Mouse (Mus musculus) embryonic fibroblast, embryonic 13.5 days (primary cell): Measurements from ENCODE around the gene H2-Ke6. TPM values are rescaled to one million over a fixed set of nuclear protein-coding genes. Genes with fewer than 3 reads are reported as not detected.
A peak's percentile ranks its signal among the peaks of the same experiment; 100 is the strongest.

Source experiments
- H3K27ac ChIP-seq: 2 replicates; pipeline ENCODE4 v1.5.1; 2012; ENCODE audit warnings: low read length, control low read depth, inconsistent platforms; ENCODE audit not compliant: insufficient read depth
- H3K4me1 ChIP-seq: 2 replicates; pipeline ENCODE4 v1.6.1; 2011; ENCODE audit warnings: low read length; ENCODE audit not compliant: control insufficient read depth, insufficient read depth
- H3K4me3 ChIP-seq: 2 replicates; pipeline ENCODE4 v1.5.1; 2011; ENCODE audit warnings: mild to moderate bottlenecking, control low read depth, low read length; ENCODE audit not compliant: insufficient read depth
- CTCF ChIP-seq: IDR thresholded peaks from 2 replicates; pipeline ENCODE4 v1.5.1; 2011; ENCODE audit warnings: mild to moderate bottlenecking, control low read depth, low read length, moderate library complexity, borderline replicate concordance; ENCODE audit not compliant: insufficient read depth
- POLR2A ChIP-seq: IDR thresholded peaks from 2 replicates; pipeline ENCODE4 v1.6.1; 2011; ENCODE audit warnings: low read depth, mild to moderate bottlenecking, control low read depth, low read length, moderate library complexity
- polyA plus RNA-seq: library from polyadenylated mRNA; stranded (reverse); fragments of >200 nt; gene quantifications from 2 replicates; pipeline ENCODE4 v1.2.4, GENCODE M21; 2011; ENCODE audit warnings: low read depth; ENCODE audit not compliant: missing spikeins, insufficient read length

Gene H2-Ke6
- polyA plus RNA-seq, 1 experiment: 16.9 TPM

- Histone ChIP-seq H3K27ac (no peak within 1 kb of the TSS), H3K4me1 (no peaks in the 10 kb centered on the region), H3K4me3 (no peak within 1 kb of the TSS)
- TF ChIP-seq CTCF (no peak), POLR2A (no peak)
Observed at GRCm38 (mm10) chr17:34038878-34039561, 11.2 kb upstream of the H2-Ke6 start, which contains the start of gene Col11a2. TSS of gene Col11a2 (plus strand) at chr17:34039437.

DNA sequence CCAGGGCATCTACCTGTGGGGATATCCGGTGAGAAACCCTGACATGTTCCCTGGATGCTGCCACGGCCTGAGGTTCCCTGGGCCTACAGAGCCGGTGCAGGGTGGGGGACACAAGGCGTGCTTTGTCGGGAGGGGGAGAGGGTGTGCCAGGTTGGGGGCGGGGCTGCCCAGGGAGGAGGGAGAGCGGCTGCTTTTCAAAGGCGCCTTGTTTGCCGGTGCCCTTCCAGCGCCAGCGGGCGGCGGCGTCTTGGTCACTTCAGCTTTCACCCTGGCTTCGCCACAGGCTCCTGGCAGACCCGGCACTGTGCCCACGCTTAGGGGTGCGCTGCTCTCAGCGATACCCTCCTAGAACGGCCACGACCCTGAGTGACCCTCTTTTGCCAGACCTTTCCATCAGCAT is 10.6 kb upstream of the H2-Ke6 start:
- H3K27ac ChIP-seq: no peak overlapping the region
- no peak overlapping the region for H3K4me3 ChIP-seq
- TF ChIP-seq POLR2A (no peak; the same call in 1 of the 2 replicates), CTCF (no peak)
- H3K4me1 ChIP-seq: no peaks in the 10 kb centered on the region

GRCm38 (mm10) chr17:34037241-34037640 is 9.4 kb upstream of the H2-Ke6 start:
- Histone ChIP-seq H3K4me3 (no peak overlapping the region), H3K27ac (no peak overlapping the region), H3K4me1 (peaks cover 5% of the 10 kb centered on the region; the same call in 1 of the 2 replicates)
- no peak for TF ChIP-seq POLR2A
- TF ChIP-seq CTCF: no peak

GRCm38 (mm10) chr17:34036647-34037046 is 8.8 kb upstream of the H2-Ke6 start:
- Histone ChIP-seq H3K27ac (no peak overlapping the region), H3K4me3 (no peak overlapping the region), H3K4me1 (peaks cover 5% of the 10 kb centered on the region; the same call in 1 of the 2 replicates)
- TF ChIP-seq CTCF: no peak
- no peak for TF ChIP-seq POLR2A

GRCm38 (mm10) chr17:34035517-34035916 is 7.7 kb upstream of the H2-Ke6 start:
- TF ChIP-seq CTCF (no peak), POLR2A (no peak)
- H3K4me1 ChIP-seq: peaks cover 5% of the 10 kb centered on the region; the same call in 1 of the 2 replicates

GRCm38 (mm10) chr17:34034064-34034463 is 6.2 kb upstream of the H2-Ke6 start:
- no peak for TF ChIP-seq POLR2A
- 0 out of 2 replicates have a peak, but pooled peaks have one; percentile 18 for TF ChIP-seq CTCF
- Histone ChIP-seq H3K4me1 (peaks cover 11% of the 10 kb centered on the region), H3K27ac (no peak overlapping the region), H3K4me3 (no peak overlapping the region)

More at GRCm38 (mm10) chr17:34035517-34035916, 7.7 kb upstream of the H2-Ke6 start:
- Histone ChIP-seq H3K4me3 (no peak overlapping the region), H3K27ac (no peak overlapping the region)

- H3K27ac ChIP-seq: no peak overlapping the region
- TF ChIP-seq CTCF: no peak
- TF ChIP-seq POLR2A: no peak
- H3K4me3 ChIP-seq: no peak overlapping the region
- peaks cover 17% of the 10 kb centered on the region for H3K4me1 ChIP-seq
Observed at GRCm38 (mm10) chr17:34033441-34033840, 5.6 kb upstream of the H2-Ke6 start.

- Histone ChIP-seq H3K4me1 (peaks cover 18% of the 10 kb centered on the region), H3K27ac (no peak overlapping the region)
Observed at GRCm38 (mm10) chr17:34032806-34033205, 4.9 kb upstream of the H2-Ke6 start.

DNA sequence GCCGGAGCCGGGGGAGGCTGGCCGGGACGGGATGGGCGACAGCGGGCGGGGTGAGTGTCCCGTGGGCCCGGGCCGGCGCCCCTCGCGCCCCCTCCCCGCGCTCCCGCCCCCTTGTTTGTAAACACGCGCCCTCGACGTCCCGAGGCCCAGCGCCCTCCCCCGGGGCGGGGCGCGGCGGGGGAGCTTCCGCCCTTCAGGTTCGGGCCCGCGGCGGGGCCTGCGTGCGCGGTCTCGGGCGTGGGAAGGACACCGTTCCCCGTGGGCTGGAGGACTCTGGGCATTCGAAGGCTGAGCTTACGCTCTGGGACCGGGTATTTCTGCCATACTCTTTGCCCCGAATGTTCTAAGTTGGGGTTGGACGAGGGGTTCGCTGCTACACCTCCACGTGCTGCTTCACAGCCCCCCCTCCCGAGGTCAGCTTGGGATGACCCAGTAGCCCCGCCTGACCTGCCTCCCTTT is 4.3 kb upstream of the H2-Ke6 start:
- peaks cover 18% of the 10 kb centered on the region for H3K4me1 ChIP-seq

More at GRCm38 (mm10) chr17:34032806-34033205, 4.9 kb upstream of the H2-Ke6 start:
- peak overlapping the region; percentile 60 for H3K4me3 ChIP-seq
- TF ChIP-seq CTCF: no peak
- TF ChIP-seq POLR2A: no peak; the same call in 1 of the 2 replicates

GRCm38 (mm10) chr17:34031465-34032173 is 3.8 kb upstream of the H2-Ke6 start, which contains the start of the genes Slc39a7 and Rxrb:
TSS of gene Slc39a7 (minus strand) at chr17:34031682.
TSS of gene Rxrb (plus strand) at chr17:34031812.
- Histone ChIP-seq H3K4me3 (peak within 1 kb of the TSS; percentile 75), H3K27ac (peak within 1 kb of the TSS; percentile 86), H3K4me1 (peaks cover 20% of the 10 kb centered on the region)
- TF ChIP-seq CTCF: no peak
- TF ChIP-seq POLR2A: peak; percentile 73

More for the DNA sequence above, 4.3 kb upstream of the H2-Ke6 start:
- Histone ChIP-seq H3K27ac (peak overlapping the region; percentile 63; the same call in 1 of the 2 replicates), H3K4me3 (peak overlapping the region; percentile 60)
- TF ChIP-seq CTCF (no peak), POLR2A (peak; percentile 70)
